Mouse (Mus musculus) heart, postnatal 0 days (tissue): ENCODE measurements around the gene Sun1. TPM values are rescaled to one million over a fixed set of nuclear protein-coding genes. Genes with fewer than 3 reads are reported as not detected.

Experiments used
- ATAC-seq: fragments of 200-750 bp; cut with Nextera tagmentation; 2 replicates; pipeline ENCODE4 v1.8.0; 2017; ENCODE audit warnings: low read depth, moderate number of reproducible peaks, moderate library complexity; ENCODE audit not compliant: insufficient read depth
- DNase-seq: peaks from one replicate; pipeline ENCODE4 v3.0.0-alpha.2; 2016; ENCODE audit warnings: low spot score
- H3K27ac ChIP-seq: fragments of 300-500 bp; sonication (generic); 2 replicates; pipeline ENCODE4 v1.5.1; 2014; ENCODE audit warnings: low read depth, mild to moderate bottlenecking
- H3K27me3 ChIP-seq: fragments of 300-500 bp; sonication (generic); 2 replicates; pipeline ENCODE4 v1.6.1; 2014; ENCODE audit warnings: low read length, mixed read lengths; ENCODE audit not compliant: control insufficient read depth, insufficient read depth
- H3K36me3 ChIP-seq: fragments of 300-500 bp; sonication (generic); replicated peaks from 2 replicates; pipeline ENCODE4 v1.6.1; 2014; ENCODE audit warnings: low read length, mixed read lengths; ENCODE audit not compliant: control insufficient read depth, insufficient read depth
- H3K4me1 ChIP-seq: fragments of 300-500 bp; sonication (generic); 2 replicates; pipeline ENCODE4 v1.6.1; 2014; ENCODE audit warnings: antibody characterized with exemption; ENCODE audit not compliant: control insufficient read depth, insufficient read depth
- H3K4me2 ChIP-seq: fragments of 300-500 bp; sonication (generic); 2 replicates; pipeline ENCODE4 v1.6.1; 2014; ENCODE audit warnings: low read depth, mild to moderate bottlenecking, low read length, moderate library complexity
- H3K4me3 ChIP-seq: fragments of 300-500 bp; sonication (generic); 2 replicates; pipeline ENCODE4 v1.5.1; 2014; ENCODE audit warnings: low read depth, low read length
- H3K9ac ChIP-seq: fragments of 300-500 bp; sonication (generic); replicated peaks from 2 replicates; pipeline ENCODE4 v1.6.1; 2014; ENCODE audit warnings: low read depth, low read length, mixed read lengths
- H3K9me3 ChIP-seq: fragments of 300-500 bp; sonication (generic); replicated peaks from 2 replicates; pipeline ENCODE4 v1.6.1; 2016; ENCODE audit warnings: low read length; ENCODE audit not compliant: control insufficient read depth
- CTCF ChIP-seq: IDR thresholded peaks from 2 replicates; pipeline ENCODE4 v1.5.1; 2016; ENCODE audit warnings: antibody characterized with exemption, control low read depth, low read depth
- EP300 ChIP-seq: IDR thresholded peaks from 2 replicates; pipeline ENCODE4 v1.6.1; 2016; ENCODE audit warnings: antibody characterized with exemption, low read depth
- WGBS: fragments of 180-500 bp; shearing (Covaris S2); extraction: QIAGEN DNeasy Blood & Tissue Kit; methylation state at CpG from one replicate; pipeline ENCODE4 v1.1.7; 2014; 5-methylcytosine and 5-hydroxymethylcytosine counted together
- polyA plus RNA-seq: library from polyadenylated mRNA; unstranded; fragments of >200 nt; fragmentation: Nextera tagmentation; extraction: Ambion mirVana; gene quantifications from 2 replicates; pipeline ENCODE4 v1.2.1, GENCODE M21; 2015
- total RNA-seq: library from RNA; depleted of rRNA; stranded (reverse); fragments of >200 nt; gene quantifications from 2 replicates; pipeline ENCODE4 v1.2.3, GENCODE M21; 2014; ENCODE audit warnings: low replicate concordance

Gene Sun1
- total and polyA plus RNA-seq, 2 experiments from 2014 or later = 22.4 to 71.5 TPM

DNA sequence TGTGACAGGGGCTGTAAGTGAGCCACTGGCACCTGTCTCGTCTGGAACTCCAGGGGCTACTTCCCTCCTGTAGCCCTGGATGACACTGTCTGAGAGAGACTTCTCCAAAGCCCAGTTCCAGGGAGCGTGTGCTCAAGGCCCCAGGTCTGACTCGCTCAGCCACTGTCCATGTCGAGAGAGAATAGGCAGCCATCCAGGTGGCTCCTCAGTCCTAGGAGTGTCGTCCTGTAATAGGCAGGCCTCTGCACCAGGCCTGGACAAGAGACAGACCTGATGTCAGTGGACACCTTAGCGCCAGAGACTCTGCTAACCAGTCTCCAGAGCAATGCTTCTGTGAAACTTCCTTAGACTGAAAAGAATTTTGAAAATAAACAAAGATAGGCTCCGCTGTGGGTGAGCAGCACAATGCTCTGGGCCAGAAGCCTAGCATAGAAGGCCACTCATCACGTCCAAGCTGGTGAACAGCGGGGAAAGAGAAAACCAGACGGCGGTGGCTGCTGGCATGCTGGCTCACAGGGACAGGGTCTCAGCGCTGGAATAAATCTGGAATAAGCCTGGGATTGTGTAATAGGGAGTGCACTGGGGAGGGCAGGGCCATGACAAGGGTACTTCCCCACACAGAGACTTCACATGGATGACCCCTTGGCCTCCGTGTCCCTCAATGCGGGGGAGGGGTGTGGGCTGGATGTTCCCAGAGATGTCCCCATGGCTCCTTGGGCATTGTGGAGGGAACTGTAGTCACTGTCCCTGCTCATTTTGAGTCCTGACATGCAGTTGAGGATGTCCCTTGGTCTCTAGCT is 85.9 kb downstream of the Sun1 start:
- Histone ChIP-seq H3K36me3 (no peaks in the 10 kb centered on the region), H3K9ac (no peak overlapping the region), H3K4me3 (no peak overlapping the region), H3K4me1 (no peaks in the 10 kb centered on the region), H3K4me2 (no peak overlapping the region), H3K27me3 (no peaks in the 10 kb centered on the region), H3K27ac (no peak overlapping the region), H3K9me3 (no peaks in the 10 kb centered on the region)
- TF ChIP-seq CTCF = no peak
- ATAC-seq (no peak), DNase-seq (no peak)
- 50% methylated on average over 14 of the region's 14 CpGs for WGBS

GRCm38 (mm10) chr5:139287099-139287498 is 86.7 kb downstream of the Sun1 start:
- Histone ChIP-seq H3K9me3 (no peaks in the 10 kb centered on the region; the same call in 1 of the 2 replicates), H3K27me3 (no peaks in the 10 kb centered on the region), H3K27ac (no peak overlapping the region), H3K9ac (no peak overlapping the region), H3K4me1 (no peaks in the 10 kb centered on the region), H3K36me3 (no peaks in the 10 kb centered on the region), H3K4me2 (no peak overlapping the region), H3K4me3 (no peak overlapping the region)
- TF ChIP-seq CTCF (no peak), EP300 (no peak)
- DNase-seq (no peak), ATAC-seq (no peak)
- 71% methylated on average over 5 of the region's 5 CpGs for WGBS

- no peaks in the 10 kb centered on the region; the same call in 1 of the 2 replicates for H3K9me3 ChIP-seq
- H3K4me1 ChIP-seq = no peaks in the 10 kb centered on the region
- no peaks in the 10 kb centered on the region for H3K36me3 ChIP-seq
- H3K9ac ChIP-seq = no peak overlapping the region
- no peaks in the 10 kb centered on the region for H3K27me3 ChIP-seq
- ATAC-seq = no peak
- TF ChIP-seq CTCF (no peak), EP300 (no peak)
- H3K4me2 ChIP-seq = no peak overlapping the region
- no peak overlapping the region for H3K4me3 ChIP-seq
- H3K27ac ChIP-seq = no peak overlapping the region
- no peak for DNase-seq
- 87% methylated on average over 4 of the region's 4 CpGs for WGBS
Measured at GRCm38 (mm10) chr5:139287787-139288186, 87.3 kb downstream of the Sun1 start.

- H3K9me3 ChIP-seq = no peaks in the 10 kb centered on the region; the same call in 1 of the 2 replicates
- 71% methylated on average over 4 of the region's 4 CpGs for WGBS
- H3K36me3 ChIP-seq = no peaks in the 10 kb centered on the region
- H3K9ac ChIP-seq = no peak overlapping the region
- H3K4me1 ChIP-seq = no peaks in the 10 kb centered on the region
- H3K4me3 ChIP-seq = no peak overlapping the region
- DNase-seq (no peak), ATAC-seq (no peak)
- no peak overlapping the region for H3K4me2 ChIP-seq
- no peak for TF ChIP-seq EP300
- TF ChIP-seq CTCF = no peak
- H3K27me3 ChIP-seq = no peaks in the 10 kb centered on the region
- H3K27ac ChIP-seq = no peak overlapping the region
Measured at GRCm38 (mm10) chr5:139288591-139288990, 88.2 kb downstream of the Sun1 start.

DNA sequence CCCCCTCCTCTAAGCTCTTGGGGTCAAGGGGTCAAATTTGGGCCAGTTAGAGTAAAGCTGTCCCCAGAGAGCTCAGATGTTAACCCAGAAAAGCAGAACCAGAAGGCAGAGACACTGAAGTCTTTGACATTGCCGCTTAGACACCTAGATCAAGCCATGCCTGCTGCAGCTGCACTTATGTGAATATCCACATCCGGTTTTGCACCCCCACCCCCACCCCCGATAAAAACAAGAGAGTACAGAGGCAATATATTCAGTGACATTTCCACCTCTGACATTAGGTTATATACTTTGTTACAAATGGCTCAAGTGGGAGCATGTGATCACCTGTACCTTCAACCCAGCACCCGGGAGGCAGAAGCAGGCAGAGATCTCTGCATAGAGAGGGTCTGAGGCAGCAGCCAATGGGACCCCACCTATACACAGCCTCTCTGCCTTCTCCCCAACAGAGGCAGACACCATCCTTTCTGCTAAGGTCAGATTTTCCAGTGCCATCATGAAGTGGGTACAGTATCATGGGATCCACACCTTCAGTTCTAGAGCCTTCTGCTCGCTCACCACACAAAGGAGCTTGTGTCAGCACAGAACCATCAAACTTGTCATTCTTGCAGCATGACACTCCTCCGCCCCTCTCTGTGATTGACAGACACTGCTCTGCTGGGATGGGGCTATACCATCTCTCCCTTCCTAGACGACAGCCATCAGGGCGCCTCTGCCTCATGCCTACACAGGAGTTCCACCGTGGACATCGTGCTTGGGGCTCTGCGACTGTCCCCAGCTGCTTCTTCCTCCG is 90.2 kb downstream of the Sun1 start:
- H3K4me2 ChIP-seq = no peak overlapping the region
- H3K36me3 ChIP-seq = no peaks in the 10 kb centered on the region
- no peak for DNase-seq
- H3K4me1 ChIP-seq = no peaks in the 10 kb centered on the region
- H3K9ac ChIP-seq = no peak overlapping the region
- H3K9me3 ChIP-seq = no peaks in the 10 kb centered on the region; the same call in 1 of the 2 replicates
- WGBS = 75% methylated on average over 12 of the region's 12 CpGs
- no peaks in the 10 kb centered on the region for H3K27me3 ChIP-seq
- no peak for ATAC-seq
- no peak overlapping the region for H3K27ac ChIP-seq
- H3K4me3 ChIP-seq = no peak overlapping the region
- TF ChIP-seq CTCF (no peak), EP300 (no peak)
